Mouse (Mus musculus) limb, embryonic 13.5 days (tissue): ENCODE data around the gene Fblim1. TPM values are rescaled to one million over a fixed set of nuclear protein-coding genes. Genes with fewer than 3 reads are reported as not detected.
A peak's percentile ranks its signal among the peaks of the same experiment; 100 is the strongest.

Experiments used
- ATAC-seq: fragments of 200-750 bp; cut with Nextera tagmentation; 2 replicates; pipeline ENCODE4 v1.8.0; 2017; ENCODE audit warnings: low read depth, moderate number of reproducible peaks, moderate TSS enrichment; ENCODE audit not compliant: low FRiP score
- H3K27ac ChIP-seq: fragments of 300-500 bp; sonication (generic); 2 replicates; pipeline ENCODE4 v1.5.1; 2015; ENCODE audit warnings: inconsistent platforms, mild to moderate bottlenecking, moderate library complexity
- H3K27me3 ChIP-seq: fragments of 300-500 bp; sonication (generic); 2 replicates; pipeline ENCODE4 v1.6.1; 2015; ENCODE audit warnings: mild to moderate bottlenecking, inconsistent platforms
- H3K36me3 ChIP-seq: fragments of 300-500 bp; sonication (generic); 2 replicates; pipeline ENCODE4 v1.6.1; 2015; ENCODE audit warnings: inconsistent platforms, mild to moderate bottlenecking, moderate library complexity
- H3K4me1 ChIP-seq: fragments of 300-500 bp; sonication (generic); 2 replicates; pipeline ENCODE4 v1.6.1; 2015; ENCODE audit warnings: inconsistent platforms
- H3K4me2 ChIP-seq: fragments of 300-500 bp; sonication (generic); replicated peaks from 2 replicates; pipeline ENCODE4 v1.6.1; 2015; ENCODE audit warnings: inconsistent platforms, mild to moderate bottlenecking, moderate library complexity
- H3K4me3 ChIP-seq: fragments of 300-500 bp; sonication (generic); 2 replicates; pipeline ENCODE4 v1.5.1; 2015; ENCODE audit warnings: moderate library complexity, mild to moderate bottlenecking, inconsistent platforms
- H3K9ac ChIP-seq: fragments of 300-500 bp; sonication (generic); 2 replicates; pipeline ENCODE4 v1.6.1; 2015; ENCODE audit warnings: mild to moderate bottlenecking, inconsistent platforms
- H3K9me3 ChIP-seq: fragments of 300-500 bp; sonication (generic); 2 replicates; pipeline ENCODE4 v1.6.1; 2016; ENCODE audit warnings: inconsistent platforms
- WGBS: fragments of 180-500 bp; shearing (Covaris S2); methylation state at CpG from one replicate; pipeline ENCODE4 v1.1.7; 2015; 5-methylcytosine and 5-hydroxymethylcytosine counted together
- polyA plus RNA-seq: library from polyadenylated mRNA; unstranded; fragments of >200 nt; fragmentation: Nextera tagmentation; extraction: Ambion mirVana; gene quantifications from 2 replicates; pipeline ENCODE4 v1.2.1, GENCODE M21; 2015

The Fblim1 gene
- polyA plus RNA-seq, 1 experiment from 2014 or later = 67.7 TPM

- H3K9me3 ChIP-seq = no peaks in the 10 kb centered on the region
- H3K4me2 ChIP-seq = no peak overlapping the region
- H3K36me3 ChIP-seq = no peaks in the 10 kb centered on the region
- H3K9ac ChIP-seq = no peak overlapping the region
- ATAC-seq = no peak
- peaks cover 9% of the 10 kb centered on the region for H3K4me1 ChIP-seq
- no peak overlapping the region for H3K4me3 ChIP-seq
- H3K27me3 ChIP-seq = no peaks in the 10 kb centered on the region
- 50% methylated on average over 7 of the region's 7 CpGs for WGBS
- no peak overlapping the region for H3K27ac ChIP-seq
Measured at GRCm38 (mm10) chr4:141541851-141542250, 64.0 kb downstream of the Fblim1 start.

GRCm38 (mm10) chr4:141540844-141541243 lies 65.1 kb downstream of the Fblim1 start:
- no peaks in the 10 kb centered on the region for H3K9me3 ChIP-seq
- no peak for ATAC-seq
- no peaks in the 10 kb centered on the region for H3K36me3 ChIP-seq
- H3K27ac ChIP-seq = no peak overlapping the region
- H3K9ac ChIP-seq = no peak overlapping the region
- no peak overlapping the region for H3K4me3 ChIP-seq
- WGBS = 69% methylated on average over 3 of the region's 3 CpGs
- H3K4me2 ChIP-seq = no peak overlapping the region
- peaks cover 11% of the 10 kb centered on the region for H3K4me1 ChIP-seq
- H3K27me3 ChIP-seq = no peaks in the 10 kb centered on the region

- 45% methylated on average over 12 of the region's 12 CpGs for WGBS
Measured at GRCm38 (mm10) chr4:141539213-141539767, 66.6 kb downstream of the Fblim1 start.

GRCm38 (mm10) chr4:141538408-141539212 lies 67.3 kb downstream of the Fblim1 start, which contains the start of gene Spen:
Spen (minus strand) TSS chr4:141538597.
- Histone ChIP-seq H3K4me3 (peak within 1 kb of the TSS; percentile 89), H3K4me2 (peak within 1 kb of the TSS; percentile 97), H3K9ac (peak within 1 kb of the TSS; percentile 96), H3K36me3 (no peaks in the 10 kb centered on the region), H3K9me3 (no peaks in the 10 kb centered on the region), H3K4me1 (peaks cover 27% of the 10 kb centered on the region), H3K27me3 (no peaks in the 10 kb centered on the region), H3K27ac (peak within 1 kb of the TSS; percentile 97)
- WGBS = under 1% methylated on average over 57 of the region's 88 CpGs
- peak; percentile 89 for ATAC-seq

More at GRCm38 (mm10) chr4:141539213-141539767, 66.6 kb downstream of the Fblim1 start:
- peaks cover 22% of the 10 kb centered on the region for H3K4me1 ChIP-seq
- peak overlapping the region; percentile 74 for H3K9ac ChIP-seq
- H3K4me2 ChIP-seq = peak overlapping the region; percentile 97
- no peaks in the 10 kb centered on the region for H3K36me3 ChIP-seq
- peak overlapping the region; percentile 89 for H3K4me3 ChIP-seq
- H3K27me3 ChIP-seq = no peaks in the 10 kb centered on the region
- H3K27ac ChIP-seq = peak overlapping the region; percentile 97
- ATAC-seq = no peak
- H3K9me3 ChIP-seq = no peaks in the 10 kb centered on the region

- no peaks in the 10 kb centered on the region for H3K27me3 ChIP-seq
- peak overlapping the region; percentile 89 for H3K4me3 ChIP-seq
- WGBS = under 1% methylated on average over 90 of the region's 101 CpGs
- peak overlapping the region; percentile 97 for H3K27ac ChIP-seq
- peaks cover 31% of the 10 kb centered on the region for H3K4me1 ChIP-seq
- peak; percentile 3; the same call in 1 of the 2 replicates for ATAC-seq
- peak overlapping the region; percentile 97 for H3K4me2 ChIP-seq
- no peaks in the 10 kb centered on the region for H3K36me3 ChIP-seq
- peak overlapping the region; percentile 96 for H3K9ac ChIP-seq
- H3K9me3 ChIP-seq = no peaks in the 10 kb centered on the region
Measured at GRCm38 (mm10) chr4:141537706-141538407, 68.0 kb downstream of the Fblim1 start.

- ATAC-seq = no peak
- Histone ChIP-seq H3K27ac (peak overlapping the region; percentile 76), H3K36me3 (no peaks in the 10 kb centered on the region), H3K4me1 (peaks cover 31% of the 10 kb centered on the region), H3K4me3 (peak overlapping the region; percentile 89), H3K4me2 (peak overlapping the region; percentile 97), H3K9ac (peak overlapping the region; percentile 96), H3K27me3 (no peaks in the 10 kb centered on the region), H3K9me3 (no peaks in the 10 kb centered on the region)
- under 1% methylated on average over 14 of the region's 14 CpGs for WGBS
Measured at GRCm38 (mm10) chr4:141537226-141537610, 68.7 kb downstream of the Fblim1 start.

- Histone ChIP-seq H3K4me2 (peak overlapping the region; percentile 97), H3K4me1 (peaks cover 31% of the 10 kb centered on the region), H3K4me3 (peak overlapping the region; percentile 89), H3K27ac (peak overlapping the region; percentile 76), H3K9ac (peak overlapping the region; percentile 96), H3K36me3 (no peaks in the 10 kb centered on the region), H3K27me3 (no peaks in the 10 kb centered on the region), H3K9me3 (no peaks in the 10 kb centered on the region)
- peak; percentile 46 for ATAC-seq
- WGBS = under 1% methylated on average over 61 of the region's 61 CpGs
Measured at GRCm38 (mm10) chr4:141536291-141537225, 69.3 kb downstream of the Fblim1 start.

GRCm38 (mm10) chr4:141534947-141535680 lies 70.8 kb downstream of the Fblim1 start:
- ATAC-seq = no peak
- Histone ChIP-seq H3K9me3 (no peaks in the 10 kb centered on the region), H3K4me1 (peaks cover 36% of the 10 kb centered on the region), H3K36me3 (peaks cover 5% of the 10 kb centered on the region), H3K9ac (0 out of 2 replicates have a peak overlapping the region, but pooled peaks have one; percentile 19), H3K4me2 (peak overlapping the region; percentile 97), H3K4me3 (peak overlapping the region; percentile 89), H3K27ac (peak overlapping the region; percentile 44; the same call in 1 of the 2 replicates), H3K27me3 (no peaks in the 10 kb centered on the region)
- WGBS = 31% methylated on average over 9 of the region's 11 CpGs

GRCm38 (mm10) chr4:141530979-141531378 lies 74.9 kb downstream of the Fblim1 start:
- H3K4me3 ChIP-seq = no peak overlapping the region
- no peak overlapping the region for H3K27ac ChIP-seq
- H3K36me3 ChIP-seq = peaks cover 10% of the 10 kb centered on the region
- no peak overlapping the region for H3K4me2 ChIP-seq
- ATAC-seq = no peak
- no peaks in the 10 kb centered on the region for H3K27me3 ChIP-seq
- WGBS = 68% methylated on average over 15 of the region's 15 CpGs
- H3K9me3 ChIP-seq = no peaks in the 10 kb centered on the region
- H3K9ac ChIP-seq = no peak overlapping the region
- H3K4me1 ChIP-seq = peaks cover 31% of the 10 kb centered on the region

- no peaks in the 10 kb centered on the region for H3K27me3 ChIP-seq
- H3K4me2 ChIP-seq = no peak overlapping the region
- H3K4me1 ChIP-seq = peaks cover 19% of the 10 kb centered on the region
- no peaks in the 10 kb centered on the region for H3K9me3 ChIP-seq
- no peak overlapping the region for H3K9ac ChIP-seq
- peaks cover 10% of the 10 kb centered on the region for H3K36me3 ChIP-seq
- no peak for ATAC-seq
- no peak overlapping the region for H3K4me3 ChIP-seq
- WGBS = 89% methylated on average over 11 of the region's 11 CpGs
- no peak overlapping the region for H3K27ac ChIP-seq
Measured at GRCm38 (mm10) chr4:141528938-141529337, 77.0 kb downstream of the Fblim1 start.
